Mouse (Mus musculus): Measurements from ENCODE around the gene Ctnna3. TPM values are rescaled to one million over a fixed set of nuclear protein-coding genes. Genes with fewer than 3 reads are reported as not detected.

Gene Ctnna3
- total RNA-seq, 4 experiments from 2014 or later, result 0.52 to 1.9 (median 0.89) TPM

- no peak for DNase-seq
Measured at GRCm38 (mm10) chr10:63526027-63526426, 96.1 kb downstream of the Ctnna3 start.

- DNase-seq, result no peak
Measured at GRCm38 (mm10) chr10:63532381-63532780, 102.5 kb downstream of the Ctnna3 start.

- no peak for DNase-seq
Measured at GRCm38 (mm10) chr10:63541754-63542153, 111.9 kb downstream of the Ctnna3 start.

GRCm38 (mm10) chr10:63542493-63542892 is 112.6 kb downstream of the Ctnna3 start:
- no peak for DNase-seq

GRCm38 (mm10) chr10:63566691-63567090 is 136.8 kb downstream of the Ctnna3 start:
- DNase-seq, result no peak

GRCm38 (mm10) chr10:63571561-63571960 is 141.7 kb downstream of the Ctnna3 start:
- DNase-seq, result no peak

GRCm38 (mm10) chr10:63572866-63573265 is 143.0 kb downstream of the Ctnna3 start:
- no peak for DNase-seq

- peak; percentile 5 for DNase-seq
Measured at GRCm38 (mm10) chr10:63574100-63574609, 144.3 kb downstream of the Ctnna3 start.

- DNase-seq, result peak; percentile 45
Measured at GRCm38 (mm10) chr10:63582608-63583007, 152.7 kb downstream of the Ctnna3 start.

- DNase-seq, result no peak
Measured at GRCm38 (mm10) chr10:63583798-63584374, 154.0 kb downstream of the Ctnna3 start.

- DNase-seq, result no peak
Measured at GRCm38 (mm10) chr10:63599417-63599816, 169.5 kb downstream of the Ctnna3 start.

GRCm38 (mm10) chr10:63601206-63601605 is 171.3 kb downstream of the Ctnna3 start:
- no peak for DNase-seq

GRCm38 (mm10) chr10:63628546-63628945 is 198.6 kb downstream of the Ctnna3 start:
- DNase-seq, result no peak

GRCm38 (mm10) chr10:63633915-63634314 is 204.0 kb downstream of the Ctnna3 start:
- DNase-seq, result no peak

GRCm38 (mm10) chr10:63637987-63638386 is 208.1 kb downstream of the Ctnna3 start:
- no peak for DNase-seq

- DNase-seq, result no peak
Measured at GRCm38 (mm10) chr10:63647300-63647699, 217.4 kb downstream of the Ctnna3 start.

GRCm38 (mm10) chr10:63650307-63650706 is 220.4 kb downstream of the Ctnna3 start:
- DNase-seq, result no peak

- DNase-seq, result no peak
Measured at GRCm38 (mm10) chr10:63652887-63653286, 223.0 kb downstream of the Ctnna3 start.

GRCm38 (mm10) chr10:63653571-63653970 is 223.7 kb downstream of the Ctnna3 start:
- DNase-seq, result no peak

GRCm38 (mm10) chr10:63654560-63654959 is 224.7 kb downstream of the Ctnna3 start:
- no peak for DNase-seq

GRCm38 (mm10) chr10:63676343-63676742 is 246.4 kb downstream of the Ctnna3 start:
- no peak for DNase-seq

- DNase-seq, result no peak
Measured at GRCm38 (mm10) chr10:63689233-63689632, 259.3 kb downstream of the Ctnna3 start.

- DNase-seq, result peak; percentile 57
Measured at GRCm38 (mm10) chr10:63689651-63690050, 259.8 kb downstream of the Ctnna3 start.

GRCm38 (mm10) chr10:63692039-63692438 is 262.1 kb downstream of the Ctnna3 start:
- no peak for DNase-seq

GRCm38 (mm10) chr10:63710211-63710610 is 280.3 kb downstream of the Ctnna3 start:
- no peak for DNase-seq

All from adrenal gland, adult 8-10 months (tissue).